Mouse (Mus musculus) lung, adult 2 months (tissue): ENCODE measurements around the gene Max. TPM values are rescaled to one million over a fixed set of nuclear protein-coding genes. Genes with fewer than 3 reads are reported as not detected.

Source experiments
- DNase-seq: peaks from one replicate; pipeline ENCODE4 v3.0.0; 2022
- H3K4me1 ChIP-seq: fragments of 200-500 bp; 2 replicates; pipeline ENCODE4 v1.6.1; 2011; ENCODE audit warnings: low read length; ENCODE audit not compliant: control insufficient read depth, insufficient read depth
- H3K4me3 ChIP-seq: fragments of 200-500 bp; replicated peaks from 2 replicates; pipeline ENCODE3; 2011; ENCODE audit warnings: low read depth, mild to moderate bottlenecking, control low read depth, low read length; ENCODE audit errors: extremely low read depth
- CTCF ChIP-seq: fragments of 200-500 bp; IDR thresholded peaks from 2 replicates; pipeline ENCODE4 v1.5.1; 2011; ENCODE audit warnings: mild to moderate bottlenecking, low read length, control low read depth; ENCODE audit not compliant: insufficient read depth
- POLR2A ChIP-seq: fragments of 200-500 bp; IDR thresholded peaks from 2 replicates; pipeline ENCODE4 v1.6.1; 2011; ENCODE audit warnings: low read depth, mild to moderate bottlenecking, control low read depth, low read length, borderline replicate concordance; ENCODE audit errors: extremely low read depth
- WGBS: fragments of 180-500 bp; shearing (Covaris S2); methylation state at CpG from one replicate; pipeline ENCODE4 v1.1.7; 2018; 5-methylcytosine and 5-hydroxymethylcytosine counted together
- polyA plus RNA-seq: library from polyadenylated mRNA; depleted of rRNA; stranded (reverse); fragments of >200 nt; gene quantifications from 2 replicates; pipeline ENCODE4 v1.2.3, GENCODE M21; 2012; rRNA removed

The Max gene
- polyA plus RNA-seq = 35.1 and 37.7 TPM in 2 replicates

DNA sequence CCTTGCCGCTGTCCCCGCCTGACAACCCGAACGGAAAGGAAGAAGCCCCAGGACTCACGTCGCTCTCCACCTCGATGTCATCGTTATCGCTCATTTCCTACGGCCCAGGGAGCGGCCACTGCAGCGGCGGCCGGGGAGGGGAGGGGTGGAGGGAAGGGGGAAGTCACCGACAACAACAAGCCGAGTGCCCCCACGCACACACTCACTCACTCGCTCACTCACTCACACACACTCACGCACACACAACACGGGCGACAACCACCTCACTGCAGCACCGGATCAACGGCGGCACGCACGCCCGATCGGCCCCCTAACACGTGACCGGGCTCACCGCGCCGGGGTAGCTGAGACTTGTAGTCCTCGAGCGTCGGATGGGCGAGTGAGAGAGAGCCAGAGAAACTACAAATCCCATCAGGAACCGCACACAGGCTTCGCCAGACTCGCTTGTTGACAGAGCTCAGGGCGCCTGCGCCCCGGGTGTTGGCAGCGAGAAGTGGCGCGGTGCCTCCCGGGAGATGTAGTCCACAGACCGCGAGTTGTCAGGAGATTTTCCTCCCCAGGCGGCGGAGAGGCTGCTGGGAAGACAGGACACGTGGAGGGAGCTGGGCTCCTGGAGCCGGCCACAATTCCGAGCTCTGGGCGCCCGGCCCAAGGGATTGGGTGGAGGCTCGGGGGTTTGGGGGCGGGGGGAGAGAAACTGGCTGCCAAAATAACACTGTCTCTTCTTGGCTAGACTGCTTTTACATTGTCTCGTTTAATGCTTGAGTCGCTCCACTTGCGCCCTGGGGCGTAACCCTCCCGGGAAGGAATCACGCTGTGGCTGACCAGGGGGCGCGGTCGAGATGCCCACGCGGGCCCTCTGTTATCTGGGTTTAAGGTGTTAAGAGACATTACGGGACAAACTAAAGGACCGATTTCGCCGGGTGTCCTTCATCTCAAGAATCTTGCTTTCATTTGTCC lies at the start of gene Max:
Max (minus strand) TSS at position 270 of the 960 bp plus-strand sequence.
- DNase-seq = peak; percentile 97
- TF ChIP-seq CTCF = no peak
- peak; percentile 96; the same call in 1 of the 2 replicates for TF ChIP-seq POLR2A
- Histone ChIP-seq H3K4me3 (peak within 1 kb of the TSS; percentile 78), H3K4me1 (peaks cover 2% of the 10 kb centered on the region; the same call in 1 of the 2 replicates)
- WGBS = 1% methylated on average over 73 of the region's 73 CpGs

DNA sequence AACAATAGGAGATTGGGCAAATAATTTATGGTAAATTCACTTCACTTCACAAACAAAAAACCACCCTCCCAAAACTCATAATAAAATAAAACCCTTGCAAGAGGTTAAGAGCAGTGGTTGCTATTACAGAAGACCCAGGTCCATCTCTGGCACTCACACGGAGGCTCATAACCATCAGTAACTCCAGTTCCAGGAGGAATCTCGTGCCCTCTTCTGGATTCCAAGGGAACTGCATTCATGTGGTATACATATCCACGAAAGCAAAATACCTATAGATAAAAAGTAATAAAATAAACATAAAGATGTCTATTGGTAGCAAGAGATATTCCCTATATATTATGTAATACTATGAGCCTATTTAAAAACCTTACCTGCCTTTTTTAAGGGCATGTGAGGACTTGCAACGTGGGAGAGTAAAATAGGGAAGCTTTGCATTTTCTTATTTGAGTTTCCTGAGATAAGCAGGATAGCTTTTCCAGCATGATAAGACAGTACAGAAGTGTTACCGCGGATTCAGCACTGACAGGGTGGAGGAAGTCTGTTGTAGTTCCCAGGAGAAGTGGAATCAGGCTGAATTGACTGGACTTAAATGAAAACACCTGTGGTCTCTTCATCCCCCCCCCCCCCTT lies 49.2 kb upstream of the Max start:
- DNase-seq = no peak
- 62% methylated on average over 6 of the region's 6 CpGs for WGBS
- TF ChIP-seq POLR2A (no peak), CTCF (no peak)
- Histone ChIP-seq H3K4me3 (no peak overlapping the region), H3K4me1 (0 out of 2 replicates have a peak, but pooled peaks cover 2% of the 10 kb centered on the region)

DNA sequence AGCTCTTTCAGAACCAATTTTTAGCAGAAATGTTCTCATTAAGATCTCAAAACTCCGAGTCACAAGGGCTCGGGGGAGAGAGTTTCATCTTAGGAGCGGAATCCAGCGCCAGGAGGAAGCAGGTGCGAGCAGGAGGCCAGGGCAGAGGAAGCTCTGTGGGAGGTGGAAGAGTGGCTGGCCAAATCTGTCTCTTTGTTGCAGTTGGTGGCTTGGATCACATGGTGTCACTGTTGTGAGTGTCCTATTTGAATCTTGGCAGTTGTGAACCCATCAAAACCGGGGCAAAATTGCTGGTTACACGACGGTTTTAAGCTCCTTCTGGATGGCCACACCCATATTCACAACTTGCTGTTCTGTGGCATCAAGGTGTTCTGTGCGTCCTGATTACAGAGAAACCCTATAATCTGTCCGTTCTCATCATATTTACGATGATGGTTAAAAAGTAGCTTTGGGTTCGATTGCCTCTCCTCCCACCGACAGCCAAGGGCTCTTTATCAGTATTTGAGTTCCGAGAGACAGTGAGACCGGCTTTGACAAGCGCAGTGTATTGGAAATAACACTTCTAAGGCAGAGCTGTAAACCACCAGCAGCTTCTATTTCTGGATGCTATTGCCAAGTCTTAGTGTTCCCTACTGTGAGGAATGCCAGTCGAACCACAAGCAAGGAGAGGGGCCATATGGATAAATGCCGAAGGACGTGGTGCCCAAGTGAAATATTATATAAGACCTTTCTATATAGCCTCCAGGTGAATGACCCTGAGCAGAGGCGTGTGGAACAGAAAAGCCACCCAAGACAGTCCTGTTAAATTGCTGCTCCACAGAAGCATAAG lies 47.4 kb upstream of the Max start:
- Histone ChIP-seq H3K4me3 (no peak overlapping the region), H3K4me1 (no peaks in the 10 kb centered on the region)
- DNase-seq = no peak
- 53% methylated on average over 20 of the region's 20 CpGs for WGBS
- TF ChIP-seq CTCF (no peak), POLR2A (no peak)

DNA sequence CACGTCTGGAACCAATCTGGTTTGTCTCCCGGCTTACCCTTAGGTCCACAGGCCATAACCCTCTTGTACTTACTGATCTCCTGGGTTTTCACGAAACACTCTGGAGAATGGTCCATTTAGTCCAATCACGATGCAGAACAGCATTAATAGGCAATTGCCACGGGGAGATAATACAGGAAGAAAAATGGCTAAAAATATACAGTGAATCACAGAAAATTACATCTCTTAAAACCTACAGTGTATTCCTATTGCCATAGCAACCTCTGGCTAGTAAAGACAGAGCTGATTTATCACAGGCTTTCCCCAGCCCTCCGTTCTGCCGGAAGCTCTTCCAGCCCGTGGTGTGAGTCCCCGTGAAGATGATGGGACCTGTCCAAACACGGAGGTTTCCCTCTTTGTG lies 42.9 kb upstream of the Max start:
- H3K4me1 ChIP-seq = no peaks in the 10 kb centered on the region; the same call in 1 of the 2 replicates
- no peak for TF ChIP-seq CTCF
- TF ChIP-seq POLR2A = no peak
- 59% methylated on average over 10 of the region's 10 CpGs for WGBS
- no peak overlapping the region for H3K4me3 ChIP-seq
- DNase-seq = no peak

DNA sequence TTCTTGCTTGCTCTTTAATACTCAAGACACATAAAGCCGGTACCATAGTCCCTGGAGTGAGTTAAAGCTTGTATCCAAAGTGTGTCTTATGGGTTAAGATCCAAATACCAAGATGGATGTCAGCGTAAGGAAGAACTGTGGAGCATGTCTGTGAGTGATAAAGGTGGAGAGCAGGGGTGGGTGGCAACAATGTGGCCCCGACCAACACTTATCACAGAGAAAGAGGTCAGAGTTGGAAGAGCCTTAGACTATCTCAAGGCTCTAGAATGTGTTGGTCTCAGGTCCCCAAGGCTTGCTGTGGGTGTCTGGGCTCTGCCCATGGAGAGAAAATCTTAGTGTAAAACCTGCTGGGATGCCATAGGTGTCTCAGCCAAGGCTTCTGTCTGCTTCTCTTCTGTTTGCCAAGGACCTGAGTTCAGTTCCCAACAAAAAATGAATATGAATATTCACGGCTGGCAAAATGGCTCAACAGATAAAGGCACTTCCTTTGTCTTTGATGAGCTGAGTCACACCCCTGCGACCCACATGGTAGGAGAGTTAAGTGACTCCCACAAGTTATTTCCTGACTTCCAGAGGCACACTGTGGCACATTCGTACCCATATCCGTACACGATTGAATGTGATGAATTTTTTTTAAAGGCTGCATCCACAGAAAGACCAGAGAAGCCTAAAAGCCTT lies 40.7 kb upstream of the Max start:
- WGBS = 71% methylated on average over 8 of the region's 8 CpGs
- TF ChIP-seq CTCF (no peak), POLR2A (no peak)
- DNase-seq = no peak
- H3K4me3 ChIP-seq = no peak overlapping the region
- no peaks in the 10 kb centered on the region; the same call in 1 of the 2 replicates for H3K4me1 ChIP-seq

DNA sequence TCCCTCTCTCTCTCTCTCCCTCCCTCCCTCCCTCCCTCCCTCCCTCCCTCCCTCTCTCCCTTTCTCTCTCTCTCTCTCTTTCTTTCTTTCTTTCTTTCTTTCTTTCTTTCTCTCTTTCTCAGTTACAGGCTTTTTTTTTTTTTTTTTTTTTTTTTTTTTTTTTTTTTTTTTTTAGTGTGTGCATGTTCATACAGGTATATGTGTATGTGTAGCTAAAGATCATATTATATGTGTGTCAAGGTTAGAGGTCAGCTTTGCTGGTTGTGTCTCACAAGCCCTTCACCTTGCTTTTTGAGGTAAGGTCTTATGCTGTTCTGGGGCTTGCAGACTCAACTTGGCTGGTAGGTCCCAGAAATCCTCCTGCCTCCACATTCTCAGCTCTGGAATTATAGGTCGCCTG lies 39.3 kb upstream of the Max start:
- Histone ChIP-seq H3K4me3 (no peak overlapping the region), H3K4me1 (no peaks in the 10 kb centered on the region; the same call in 1 of the 2 replicates)
- DNase-seq = no peak
- TF ChIP-seq POLR2A = no peak
- TF ChIP-seq CTCF = no peak
- WGBS = 76% methylated on average over 1 of the region's 1 CpGs

DNA sequence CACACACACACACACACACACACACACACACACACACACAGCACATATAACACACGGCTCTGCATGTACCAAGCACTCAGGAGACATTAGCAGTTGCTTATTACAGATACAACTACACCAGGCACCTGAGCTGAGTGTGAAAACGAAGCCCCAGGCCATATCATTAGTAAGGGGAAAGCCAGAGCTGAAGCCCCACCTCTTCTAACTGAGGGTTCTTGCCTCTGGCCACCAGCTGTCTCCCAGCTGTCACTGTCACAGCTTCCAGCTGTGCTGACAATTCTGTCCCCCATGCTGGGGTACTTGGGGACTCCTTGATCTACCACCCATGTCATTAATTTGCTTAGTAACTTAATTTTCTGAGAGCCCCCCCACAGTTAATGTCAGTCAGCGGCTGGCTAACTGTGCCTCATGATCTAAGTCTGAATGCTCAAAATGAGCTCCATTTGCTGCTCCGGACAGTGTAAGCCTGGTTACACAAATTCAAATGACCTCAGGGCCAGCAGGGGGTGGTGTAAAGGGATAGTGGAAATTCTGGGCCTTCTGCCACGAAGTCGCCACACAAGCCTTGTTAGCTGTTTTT lies 38.8 kb upstream of the Max start:
- DNase-seq = peak; percentile 34
- no peak overlapping the region for H3K4me3 ChIP-seq
- no peak for TF ChIP-seq POLR2A
- peak; percentile 13; the same call in 1 of the 2 replicates for TF ChIP-seq CTCF
- 33% methylated on average over 6 of the region's 6 CpGs for WGBS
- H3K4me1 ChIP-seq = no peaks in the 10 kb centered on the region; the same call in 1 of the 2 replicates

DNA sequence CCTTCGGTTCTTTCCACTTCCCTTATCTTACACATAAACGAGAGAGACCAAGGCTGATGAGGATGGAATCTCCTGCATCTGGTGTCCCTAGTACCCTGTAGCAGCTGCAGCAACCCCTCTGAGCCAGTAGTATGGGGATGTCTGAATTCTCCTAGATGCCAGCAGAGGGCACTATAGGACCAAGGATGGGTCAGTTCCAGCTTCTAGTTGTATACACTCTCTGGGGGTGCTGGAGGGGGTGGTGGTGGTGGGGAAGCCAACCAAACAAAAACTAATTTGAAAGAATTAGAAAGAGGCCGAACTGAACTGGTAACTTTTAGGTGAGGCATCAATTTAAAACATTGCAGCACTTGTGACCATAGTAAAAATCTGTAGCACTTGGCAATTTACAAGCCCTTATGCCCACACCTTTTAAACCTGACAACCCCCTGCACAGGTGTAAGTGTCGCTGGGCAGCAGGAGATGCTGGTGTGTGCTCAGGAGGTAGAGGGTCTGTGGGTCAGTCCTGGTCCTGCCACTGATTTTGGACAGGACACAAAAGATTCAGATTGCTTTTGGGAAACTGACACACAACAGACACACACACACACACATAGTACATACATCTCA lies 38.2 kb upstream of the Max start:
- TF ChIP-seq CTCF (peak; percentile 73), POLR2A (no peak)
- H3K4me1 ChIP-seq = no peaks in the 10 kb centered on the region; the same call in 1 of the 2 replicates
- DNase-seq = peak; percentile 49
- WGBS = 14% methylated on average over 4 of the region's 4 CpGs
- H3K4me3 ChIP-seq = no peak overlapping the region
